Mouse (Mus musculus) colon, adult 2 months (tissue): ENCODE data around the gene Rbm15b. TPM values are rescaled to one million over a fixed set of nuclear protein-coding genes. Genes with fewer than 3 reads are reported as not detected.

Experiments used
- polyA plus RNA-seq: library from polyadenylated mRNA; depleted of rRNA; stranded (reverse); fragments of >200 nt; gene quantifications from 2 replicates; pipeline ENCODE4 v1.2.3, GENCODE M21; 2012; rRNA removed

Gene Rbm15b
- 15.4 and 15.5 TPM in 2 replicates for polyA plus RNA-seq

DNA sequence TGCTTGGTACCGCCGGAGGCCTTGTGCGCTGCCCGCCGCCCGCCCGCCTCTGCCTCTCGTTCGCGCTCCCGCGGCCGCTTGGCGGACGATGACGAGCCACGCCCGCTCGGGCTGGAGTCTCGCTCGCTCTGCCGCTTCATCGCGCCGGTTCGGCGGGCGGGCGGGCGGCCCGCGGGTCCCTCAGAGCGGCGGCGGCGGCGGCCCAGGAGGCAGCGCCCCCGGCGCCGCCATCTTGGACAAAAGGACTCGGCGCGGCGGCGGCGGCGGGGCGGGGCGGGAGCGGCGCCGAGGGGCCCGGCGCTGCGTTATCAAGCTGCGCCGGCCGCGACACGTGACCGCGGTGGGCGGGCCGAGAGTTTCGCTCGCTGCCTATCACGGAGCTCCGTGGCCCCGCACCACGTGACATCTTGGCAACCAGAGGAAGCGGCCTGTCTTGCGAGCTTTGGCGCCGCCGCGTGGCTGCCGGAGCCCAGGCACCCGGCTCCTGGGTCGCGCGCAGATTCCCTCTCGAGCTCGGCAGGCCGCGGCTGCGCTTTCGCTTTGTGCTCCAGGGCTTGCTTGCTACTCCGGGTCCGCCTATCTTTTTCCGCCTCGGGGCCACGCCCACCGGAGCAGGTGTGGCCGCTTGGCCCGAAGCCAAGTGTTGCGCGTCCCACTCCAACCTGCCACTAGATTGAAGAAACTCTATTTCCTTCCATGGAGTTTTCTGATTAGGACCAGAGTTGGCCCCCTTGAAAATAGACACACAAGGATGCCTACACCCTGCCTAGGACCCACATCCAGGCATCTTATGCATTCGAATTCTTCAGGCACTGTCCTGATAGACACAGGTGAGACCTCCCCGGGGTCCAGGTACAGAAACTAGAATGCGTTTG, at the start of gene Rbm15b:
Rbm15b (minus strand) TSS at position 601 of the 875 bp plus-strand sequence.

DNA sequence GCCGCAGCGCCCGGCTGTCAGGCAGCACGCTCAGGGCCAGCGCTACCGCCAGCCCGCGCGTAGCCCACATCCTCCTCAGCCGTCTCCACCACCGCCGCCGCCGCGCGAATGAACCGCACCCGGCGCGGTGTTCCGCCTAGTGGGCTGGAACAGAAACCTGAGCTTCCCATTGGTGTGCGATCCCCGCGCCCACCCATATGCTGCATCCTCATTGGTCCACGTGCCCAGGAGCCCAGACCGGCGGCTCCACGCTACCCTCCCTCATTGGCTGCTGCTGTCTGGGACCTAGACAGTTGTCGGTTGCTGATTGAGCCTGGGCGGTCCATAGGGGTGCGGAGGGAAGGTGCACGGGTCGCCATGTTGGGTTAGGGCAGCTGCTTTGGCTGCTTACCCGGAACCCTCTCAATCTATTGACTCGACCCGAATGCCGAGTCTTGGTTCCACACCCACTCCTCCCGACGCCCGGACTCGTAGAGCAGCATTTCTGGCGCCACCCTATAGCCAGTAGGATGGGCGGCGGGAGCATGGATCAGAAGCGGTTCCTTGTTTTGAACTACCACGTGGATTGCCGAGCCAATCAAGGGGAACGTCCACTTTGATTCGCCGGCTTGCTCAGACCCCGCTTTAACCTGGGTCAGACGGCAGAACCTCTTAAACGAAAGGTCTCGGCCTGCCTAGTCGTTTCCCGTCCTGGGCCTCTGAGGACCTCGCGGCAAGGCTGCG, 4.8 kb upstream of the Rbm15b start, which contains the start of gene Manf:
Manf (minus strand) TSS at position 151 of the 723 bp plus-strand sequence.

Other genes starting within 250 kb of the Rbm15b start
- 0.06 TPM in 2 replicates for gene Grm2, start 231.3 kb downstream of the Rbm15b start, polyA plus RNA-seq
- gene Tex264, start 201.5 kb downstream of the Rbm15b start, polyA plus RNA-seq: 131 and 150 TPM in 2 replicates
- gene Rad54l2, start 98.2 kb downstream of the Rbm15b start, polyA plus RNA-seq: 18.8 and 26.7 TPM in 2 replicates
- gene Dcaf1, start 65.6 kb downstream of the Rbm15b start, polyA plus RNA-seq: 8.8 and 10.9 TPM in 2 replicates
- 11.4 and 19.7 TPM in 2 replicates for gene Manf, start 4.6 kb upstream of the Rbm15b start, polyA plus RNA-seq